ENCODE assay signal across 14 mouse cellular contexts in the genomic region with DNA sequence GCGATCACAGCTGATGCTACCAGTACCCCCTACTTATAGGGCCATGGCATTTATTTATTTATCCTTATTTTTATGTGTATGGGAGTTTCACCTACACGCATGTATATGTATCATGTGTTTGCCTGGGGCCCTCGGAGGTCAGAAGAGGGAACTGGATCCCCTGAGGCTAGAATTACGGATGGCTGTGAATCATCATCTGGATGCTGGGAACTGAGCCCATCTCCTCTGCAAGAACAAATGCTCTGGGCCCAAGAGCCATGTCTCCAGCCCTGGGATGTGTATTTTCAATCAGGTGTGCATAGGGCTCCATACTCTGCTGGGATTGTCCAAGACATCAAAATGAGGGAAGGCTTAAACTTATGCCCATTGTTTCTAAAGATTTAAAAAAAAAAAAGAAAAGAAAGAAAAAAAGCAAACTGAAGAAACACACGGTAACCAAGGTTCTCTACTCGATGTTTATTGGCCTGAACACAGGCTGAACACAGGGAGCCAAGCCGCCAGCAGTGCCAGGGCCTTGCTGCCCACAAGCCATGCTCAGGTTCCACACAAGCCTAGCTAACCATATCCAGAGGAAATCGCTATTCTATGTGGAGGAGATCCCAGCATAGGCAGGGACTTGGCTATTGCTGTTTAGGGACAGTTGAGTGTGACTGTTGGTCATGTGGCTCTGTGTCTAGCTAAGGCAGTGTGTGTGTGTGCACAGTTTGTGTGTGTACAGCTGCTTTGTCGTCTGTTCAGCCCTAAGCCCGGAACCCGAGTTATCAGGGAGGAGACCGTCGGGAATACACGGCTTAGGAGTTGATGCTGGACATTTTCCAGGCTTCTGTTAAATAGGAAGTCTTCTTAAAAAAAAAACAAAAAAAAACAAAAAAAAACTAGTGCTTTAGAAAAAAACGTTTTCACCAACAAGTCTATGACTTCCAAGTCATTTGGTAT. TPM values are rescaled to one million over a fixed set of nuclear protein-coding genes. Genes with fewer than 3 reads are reported as not detected.
DNase-seq lines count a peak whose midpoint lies in the region; ATAC-seq and TF ChIP-seq lines count a peak whose summit lies in the region.
"Had no signal": no experiment of that assay in that cellular context is flagged by ENCODE, and none has a peak within 500 bp of the region (broad histone marks: within the 10 kb centered on the region; RNA-seq: fewer than 3 reads in every experiment).

No protein-coding gene starts in this region.

- H3K27me3 ChIP-seq in midbrain, embryonic 15.5 days (replicated peaks) = no peaks in the 10 kb centered on the region
- H3K27me3 ChIP-seq in midbrain, embryonic 10.5 days (ENCODE audit: low read depth, poor library complexity, severe bottlenecking) = peaks cover 11% of the 10 kb centered on the region
- H3K27me3 ChIP-seq in stomach, postnatal 0 days (ENCODE audit: control insufficient read depth, insufficient read depth, low read length) = no peaks in the 10 kb centered on the region

- H3K9ac ChIP-seq in midbrain, embryonic 15.5 days = no peak overlapping the region
- no peak overlapping the region for H3K9ac ChIP-seq in stomach, postnatal 0 days (ENCODE audit: low read length)
- H3K9ac ChIP-seq: liver, embryonic 15.5 days had no signal

- no peak for ATAC-seq in midbrain, embryonic 15.5 days (replicated peaks)
- ATAC-seq in stomach, postnatal 0 days (ENCODE audit: low FRiP score, low TSS enrichment) = no peak
- ATAC-seq: forebrain, embryonic 16.5 days had no signal

- no peak for TF ChIP-seq CTCF in stomach, postnatal 0 days (IDR thresholded peaks at IDR 0.05; ENCODE audit: low read depth)

- H3K4me2 ChIP-seq in midbrain, embryonic 15.5 days = no peak overlapping the region
- H3K4me2 ChIP-seq in stomach, postnatal 0 days (replicated peaks; ENCODE audit: low read depth) = no peak overlapping the region
- H3K4me2 ChIP-seq: liver, embryonic 15.5 days had no signal

- H3K4me3 ChIP-seq in midbrain, embryonic 15.5 days = no peak overlapping the region
- no peak overlapping the region for H3K4me3 ChIP-seq in midbrain, embryonic 10.5 days
- no peak overlapping the region for H3K4me3 ChIP-seq in stomach, postnatal 0 days (ENCODE audit: low read depth, low read length)
- H3K4me3 ChIP-seq: liver, embryonic 15.5 days had no signal

- no peaks in the 10 kb centered on the region for H3K36me3 ChIP-seq in midbrain, embryonic 15.5 days (replicated peaks)
- H3K36me3 ChIP-seq in midbrain, embryonic 10.5 days = peaks cover 3% of the 10 kb centered on the region; the same call in 1 of the 2 replicates
- H3K36me3 ChIP-seq in stomach, postnatal 0 days (ENCODE audit: control insufficient read depth, insufficient read depth, low read length) = no peaks in the 10 kb centered on the region
- H3K36me3 ChIP-seq: liver, embryonic 15.5 days had no signal

- H3K27ac ChIP-seq in midbrain, embryonic 15.5 days = peak overlapping the region; percentile 50; the same call in 1 of the 2 replicates
- no peak overlapping the region for H3K27ac ChIP-seq in midbrain, embryonic 10.5 days (replicated peaks)
- 0 out of 2 replicates have a peak overlapping the region, but pooled peaks have one; percentile 35 for H3K27ac ChIP-seq in stomach, postnatal 0 days (replicated peaks)
- H3K27ac ChIP-seq: liver, embryonic 15.5 days had no signal

- 76% methylated on average over 15 of the region's 15 CpGs for WGBS in midbrain, embryonic 15.5 days
- 87% methylated on average over 15 of the region's 15 CpGs for WGBS in midbrain, embryonic 10.5 days
- WGBS in stomach, postnatal 0 days = 56% methylated on average over 15 of the region's 15 CpGs

- peaks cover 29% of the 10 kb centered on the region for H3K4me1 ChIP-seq in midbrain, embryonic 15.5 days
- H3K4me1 ChIP-seq in midbrain, embryonic 10.5 days = peaks cover 43% of the 10 kb centered on the region
- no peaks in the 10 kb centered on the region for H3K4me1 ChIP-seq in stomach, postnatal 0 days (replicated peaks; ENCODE audit: control insufficient read depth, insufficient read depth)

- intact Hi-C loops in heart, postnatal 25 days (cut with DNase I) = loop anchor here (10.0 kb wide), 1 partner anchor 132 kb away; no protein-coding TSS in a partner anchor

- H3K9me3 ChIP-seq in midbrain, embryonic 15.5 days = no peaks in the 10 kb centered on the region
- H3K9me3 ChIP-seq in midbrain, embryonic 10.5 days (replicated peaks) = no peaks in the 10 kb centered on the region
- H3K9me3 ChIP-seq in stomach, postnatal 0 days (ENCODE audit: control insufficient read depth, low read length) = no peaks in the 10 kb centered on the region
- H3K9me3 ChIP-seq: liver, embryonic 15.5 days had no signal

- DNase-seq in heart, adult 11 months = peak; percentile 98
- no peak for DNase-seq in heart, postnatal 25 days (ENCODE audit: low spot score)
- DNase-seq in midbrain, embryonic 10.5 days (ENCODE audit: low spot score) = no peak
- peak; percentile 69 to 79 for DNase-seq in heart, adult 9 months (ENCODE audit: low spot score in 2 of 2)
- no peak for DNase-seq in stomach, postnatal 0 days (ENCODE audit: low spot score)
- DNase-seq in frontal cortex, postnatal 36 days (ENCODE audit: low spot score in 2 of 2) = no peak
- DNase-seq: kidney, postnatal 36 days; thymus, postnatal 14 days had no signal

- no peak for TF ChIP-seq EP300 in stomach, postnatal 0 days (optimal IDR thresholded peaks at IDR 0.05)

RNA-seq across cellular contexts. Expression of a gene that starts 21.4 kb away (rescaled TPM):
- 10 to 100 TPM; 17.2 to 23.2 TPM for total RNA-seq in heart, postnatal 25 days (2021)
- polyA plus RNA-seq in midbrain, embryonic 15.5 days (2015; fragmentation: Nextera tagmentation; extraction: Ambion mirVana) = 25.1 and 26.9 TPM in 2 replicates
- polyA plus RNA-seq in midbrain, embryonic 10.5 days (2016; fragmentation: Nextera tagmentation; extraction: Ambion mirVana) = 28.1 and 29.1 TPM in 2 replicates
- polyA plus RNA-seq in stomach, postnatal 0 days (2015; fragmentation: Nextera tagmentation; extraction: Ambion mirVana) = 15.9 and 18.4 TPM in 2 replicates
- total RNA-seq: megakaryocyte, adult 5-6 weeks had no signal

RNA-seq across cellular contexts. Expression of a gene that starts 31.1 kb away (rescaled TPM):
- not detected for total RNA-seq in heart, postnatal 25 days (2021)
- polyA plus RNA-seq in midbrain, embryonic 15.5 days (2015; fragmentation: Nextera tagmentation; extraction: Ambion mirVana) = not detected in 2 replicates
- polyA plus RNA-seq in midbrain, embryonic 10.5 days (2016; fragmentation: Nextera tagmentation; extraction: Ambion mirVana) = not detected in 2 replicates
- not detected in 2 replicates for polyA plus RNA-seq in stomach, postnatal 0 days (2015; fragmentation: Nextera tagmentation; extraction: Ambion mirVana)
- total RNA-seq: left cerebral cortex, postnatal 10 days; megakaryocyte, adult 5-6 weeks had no signal
- polyA plus RNA-seq: forebrain, embryonic 16.5 days; hindbrain, embryonic 11.5 days; liver, embryonic 15.5 days had no signal

RNA-seq across cellular contexts. Expression of a gene that starts 36.7 kb away (rescaled TPM):
- 10 to 100 TPM; 36.6 to 39.4 TPM for total RNA-seq in heart, postnatal 25 days (2021)
- polyA plus RNA-seq in midbrain, embryonic 15.5 days (2015; fragmentation: Nextera tagmentation; extraction: Ambion mirVana) = 63.9 and 64.6 TPM in 2 replicates
- 68.5 and 70.3 TPM in 2 replicates for polyA plus RNA-seq in midbrain, embryonic 10.5 days (2016; fragmentation: Nextera tagmentation; extraction: Ambion mirVana)
- 40.6 and 44.5 TPM in 2 replicates for polyA plus RNA-seq in stomach, postnatal 0 days (2015; fragmentation: Nextera tagmentation; extraction: Ambion mirVana)

RNA-seq across cellular contexts. Expression of a gene that starts 36.8 kb away (rescaled TPM):
- total RNA-seq in heart, postnatal 25 days (2021) = 10 to 100 TPM; 37.1 to 37.7 TPM
- 73.8 and 75.1 TPM in 2 replicates for polyA plus RNA-seq in midbrain, embryonic 15.5 days (2015; fragmentation: Nextera tagmentation; extraction: Ambion mirVana)
- 92.5 and 102 TPM in 2 replicates for polyA plus RNA-seq in midbrain, embryonic 10.5 days (2016; fragmentation: Nextera tagmentation; extraction: Ambion mirVana)
- polyA plus RNA-seq in stomach, postnatal 0 days (2015; fragmentation: Nextera tagmentation; extraction: Ambion mirVana) = 31.8 and 33.2 TPM in 2 replicates

RNA-seq across cellular contexts. Expression of a gene that starts 45.8 kb away (rescaled TPM):
- 10 to 100 TPM; 34.0 to 36.9 TPM for total RNA-seq in heart, postnatal 25 days (2021)
- 51.5 and 51.8 TPM in 2 replicates for polyA plus RNA-seq in midbrain, embryonic 15.5 days (2015; fragmentation: Nextera tagmentation; extraction: Ambion mirVana)
- polyA plus RNA-seq in midbrain, embryonic 10.5 days (2016; fragmentation: Nextera tagmentation; extraction: Ambion mirVana) = 27.9 and 31.7 TPM in 2 replicates
- 31.5 and 34.6 TPM in 2 replicates for polyA plus RNA-seq in stomach, postnatal 0 days (2015; fragmentation: Nextera tagmentation; extraction: Ambion mirVana)

Comparison
In these comparisons a context has a peak if more than half of its experiments do, and no peak if none do; other contexts are left out.
1. DNase-seq: peak in heart, adult 11 months (single experiment) and heart, adult 9 months (2 of 2); none in heart, postnatal 25 days (single experiment), midbrain, embryonic 10.5 days (single experiment), stomach, postnatal 0 days (single experiment) and frontal cortex, postnatal 36 days (0 of 2).